In genomic region chr7:96301813-96302212, GRCm38 (mm10) we compare ENCODE assay signal across 20 mouse cellular contexts.
DNase-seq lines count a peak whose midpoint lies in the region; ATAC-seq lines count a peak whose summit lies in the region.
"Had no signal": no experiment of that assay in that cellular context is flagged by ENCODE, and none has a peak within 500 bp of the region (broad histone marks: within the 10 kb centered on the region; RNA-seq: fewer than 3 reads in every experiment).

No protein-coding gene starts in this region.

- no peaks in the 10 kb centered on the region for H3K4me1 ChIP-seq in embryonic facial prominence, embryonic 11.5 days (ENCODE audit: control insufficient read depth, insufficient read depth, low read length)
- peaks cover 20% of the 10 kb centered on the region for H3K4me1 ChIP-seq in embryonic facial prominence, embryonic 10.5 days
- H3K4me1 ChIP-seq in lung, embryonic 15.5 days: peaks cover 6% of the 10 kb centered on the region; the same call in 1 of the 2 replicates
- peaks cover 18% of the 10 kb centered on the region for H3K4me1 ChIP-seq in limb, embryonic 13.5 days
- H3K4me1 ChIP-seq: stomach, embryonic 15.5 days had no signal

- no peaks in the 10 kb centered on the region for H3K9me3 ChIP-seq in embryonic facial prominence, embryonic 11.5 days (replicated peaks; ENCODE audit: control insufficient read depth, low read length)
- no peaks in the 10 kb centered on the region for H3K9me3 ChIP-seq in embryonic facial prominence, embryonic 10.5 days
- no peaks in the 10 kb centered on the region for H3K9me3 ChIP-seq in lung, embryonic 15.5 days
- H3K9me3 ChIP-seq in limb, embryonic 13.5 days: no peaks in the 10 kb centered on the region
- H3K9me3 ChIP-seq: forebrain, embryonic 15.5 days; midbrain, embryonic 12.5 days; stomach, embryonic 15.5 days had no signal

- WGBS in embryonic facial prominence, embryonic 11.5 days: 63% methylated on average over 3 of the region's 3 CpGs
- 56% methylated on average over 3 of the region's 3 CpGs for WGBS in embryonic facial prominence, embryonic 10.5 days
- 32% methylated on average over 3 of the region's 3 CpGs for WGBS in lung, embryonic 15.5 days
- WGBS in limb, embryonic 13.5 days: 47% methylated on average over 3 of the region's 3 CpGs

- H3K27me3 ChIP-seq in embryonic facial prominence, embryonic 11.5 days (ENCODE audit: control insufficient read depth, insufficient read depth, low read length): no peaks in the 10 kb centered on the region
- no peaks in the 10 kb centered on the region for H3K27me3 ChIP-seq in embryonic facial prominence, embryonic 10.5 days (replicated peaks; ENCODE audit: low read depth, poor library complexity, severe bottlenecking)
- H3K27me3 ChIP-seq in lung, embryonic 15.5 days: no peaks in the 10 kb centered on the region
- H3K27me3 ChIP-seq in limb, embryonic 13.5 days: no peaks in the 10 kb centered on the region
- H3K27me3 ChIP-seq: CH12.LX; forebrain, embryonic 15.5 days; midbrain, embryonic 12.5 days; stomach, embryonic 15.5 days had no signal

- no peak overlapping the region for H3K4me3 ChIP-seq in embryonic facial prominence, embryonic 11.5 days (ENCODE audit: low read depth, low read length)
- H3K4me3 ChIP-seq in embryonic facial prominence, embryonic 10.5 days: no peak overlapping the region
- no peak overlapping the region for H3K4me3 ChIP-seq in lung, embryonic 15.5 days
- no peak overlapping the region for H3K4me3 ChIP-seq in limb, embryonic 13.5 days
- H3K4me3 ChIP-seq: erythroblast, embryonic 14.5 days; forebrain, embryonic 15.5 days; left cerebral cortex, adult 2 months; midbrain, embryonic 12.5 days; stomach, embryonic 15.5 days had no signal

- no peak for DNase-seq in embryonic facial prominence, embryonic 11.5 days (ENCODE audit: low spot score)
- no peak for DNase-seq in embryonic facial prominence, embryonic 10.5 days (ENCODE audit: low spot score)
- DNase-seq in lung, postnatal 14 days: no peak
- DNase-seq in R1 (ENCODE audit: low read depth, low spot score) (peak; percentile 40), adipocyte (ENCODE audit: low spot score) (no peak)
- no peak for DNase-seq in ovary, postnatal 36 days (ENCODE audit: low spot score)
- DNase-seq: adrenal gland, postnatal 25 days; cerebellum, adult 18-20 months; kidney, adult 2 months; liver; liver, postnatal 0 days; thymus, adult 2 months had no signal

- no peak overlapping the region for H3K4me2 ChIP-seq in embryonic facial prominence, embryonic 11.5 days (ENCODE audit: low read depth, low read length)
- no peak overlapping the region for H3K4me2 ChIP-seq in lung, embryonic 15.5 days
- no peak overlapping the region for H3K4me2 ChIP-seq in limb, embryonic 13.5 days (replicated peaks)
- H3K4me2 ChIP-seq: forebrain, embryonic 15.5 days; midbrain, embryonic 12.5 days; stomach, embryonic 15.5 days had no signal

- H3K9ac ChIP-seq in embryonic facial prominence, embryonic 11.5 days (replicated peaks; ENCODE audit: low read length): no peak overlapping the region
- H3K9ac ChIP-seq in lung, embryonic 15.5 days: no peak overlapping the region
- H3K9ac ChIP-seq in limb, embryonic 13.5 days: no peak overlapping the region
- H3K9ac ChIP-seq: forebrain, embryonic 15.5 days; liver, postnatal 0 days; midbrain, embryonic 12.5 days; stomach, embryonic 15.5 days had no signal

- H3K27ac ChIP-seq in embryonic facial prominence, embryonic 11.5 days (replicated peaks; ENCODE audit: low read depth, low read length): no peak overlapping the region
- no peak overlapping the region for H3K27ac ChIP-seq in embryonic facial prominence, embryonic 10.5 days (replicated peaks)
- no peak overlapping the region for H3K27ac ChIP-seq in lung, embryonic 15.5 days
- no peak overlapping the region for H3K27ac ChIP-seq in limb, embryonic 13.5 days
- H3K27ac ChIP-seq: forebrain, embryonic 15.5 days; left cerebral cortex, adult 2 months; midbrain, embryonic 12.5 days; stomach, embryonic 15.5 days had no signal

- H3K36me3 ChIP-seq in embryonic facial prominence, embryonic 11.5 days (replicated peaks; ENCODE audit: control insufficient read depth, insufficient read depth, low read depth, low read length): no peaks in the 10 kb centered on the region
- no peaks in the 10 kb centered on the region for H3K36me3 ChIP-seq in embryonic facial prominence, embryonic 10.5 days (replicated peaks)
- H3K36me3 ChIP-seq in lung, embryonic 15.5 days: no peaks in the 10 kb centered on the region
- no peaks in the 10 kb centered on the region for H3K36me3 ChIP-seq in limb, embryonic 13.5 days
- H3K36me3 ChIP-seq: forebrain, embryonic 15.5 days; midbrain, embryonic 12.5 days; stomach, embryonic 15.5 days had no signal

- ATAC-seq in embryonic facial prominence, embryonic 11.5 days (replicated peaks; ENCODE audit: insufficient number of reproducible peaks, low FRiP score, low TSS enrichment, low read depth): peak; percentile 46; the same call in 1 of the 2 replicates
- ATAC-seq in lung, embryonic 15.5 days (ENCODE audit: borderline replicate concordance, extremely low read depth, low FRiP score, low TSS enrichment): 0 out of 2 replicates have a peak, but pooled peaks have one; percentile 36
- peak; percentile 85 for ATAC-seq in limb, embryonic 13.5 days (ENCODE audit: low FRiP score, low read depth)
- ATAC-seq: forebrain, embryonic 15.5 days; liver, postnatal 0 days had no signal
